Mouse (Mus musculus): ENCODE data around the gene Ddc. TPM values are rescaled to one million over a fixed set of nuclear protein-coding genes. Genes with fewer than 3 reads are reported as not detected.

Ddc gene
- total RNA-seq, 2 experiments from 2014 or later, result 4.5 to 5.2 TPM

DNA sequence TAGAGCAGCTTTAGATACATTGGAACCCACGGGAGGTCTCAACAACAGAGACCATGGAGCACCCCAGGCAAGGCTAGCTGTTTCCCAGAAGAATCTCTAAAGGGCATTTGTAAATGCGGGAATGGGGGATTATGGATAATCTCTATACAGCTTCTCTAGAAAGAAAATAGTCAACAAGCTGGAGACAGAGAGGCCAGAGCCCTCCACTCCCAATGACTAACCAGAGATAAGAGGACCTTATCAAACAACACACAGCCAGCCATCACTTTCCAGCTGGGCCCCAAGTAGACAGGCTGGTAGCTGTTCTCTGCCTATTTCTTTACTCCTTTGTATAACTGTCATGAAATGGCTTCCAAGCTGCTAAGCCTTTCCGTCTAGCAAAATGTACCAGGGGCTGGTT is 82.2 kb downstream of the Ddc start:
- intact Hi-C loops (cut with DNase I), result loop anchor here (2.0 kb wide), 1 partner anchor 543 kb away; no protein-coding TSS in a partner anchor
- no peak for DNase-seq (ENCODE audit: extremely low spot score in 1 of 2, low spot score in 2 of 2)

DNA sequence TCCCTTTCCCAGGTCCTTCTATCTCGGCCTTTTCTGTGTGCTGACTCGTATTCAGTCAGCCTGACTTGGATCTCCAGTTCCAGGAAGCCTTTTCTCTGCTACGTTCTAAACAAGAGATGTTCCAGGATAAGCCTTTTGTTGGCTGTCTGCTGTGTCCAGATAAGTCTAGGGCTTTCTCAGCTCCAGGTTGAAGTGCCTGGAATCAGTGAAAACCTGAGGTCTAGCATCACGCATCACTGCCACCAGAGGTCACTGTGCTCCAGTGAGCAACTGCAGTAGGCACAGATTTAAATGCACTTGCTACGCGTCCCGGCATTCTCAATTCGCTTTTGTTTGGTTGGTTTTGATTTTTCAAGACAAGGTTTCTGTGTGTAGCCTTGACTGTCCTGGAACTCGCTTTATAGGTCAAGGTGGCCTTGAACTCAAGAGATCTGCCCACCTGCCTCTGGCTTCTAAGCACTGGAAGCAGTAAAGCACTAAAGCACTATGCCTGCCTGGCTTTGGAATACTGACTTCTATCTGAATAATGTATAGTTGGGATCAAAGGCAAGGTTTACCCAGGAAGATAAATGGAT is 86.0 kb downstream of the Ddc start:
- intact Hi-C loops (cut with DNase I), result loop anchor here (2.0 to 5.0 kb wide), 2 partner anchors 163 to 725 kb away; no protein-coding TSS in a partner anchor
- peak; percentile 62 to 72 for DNase-seq (ENCODE audit: extremely low spot score in 1 of 2, low spot score in 2 of 2)

DNA sequence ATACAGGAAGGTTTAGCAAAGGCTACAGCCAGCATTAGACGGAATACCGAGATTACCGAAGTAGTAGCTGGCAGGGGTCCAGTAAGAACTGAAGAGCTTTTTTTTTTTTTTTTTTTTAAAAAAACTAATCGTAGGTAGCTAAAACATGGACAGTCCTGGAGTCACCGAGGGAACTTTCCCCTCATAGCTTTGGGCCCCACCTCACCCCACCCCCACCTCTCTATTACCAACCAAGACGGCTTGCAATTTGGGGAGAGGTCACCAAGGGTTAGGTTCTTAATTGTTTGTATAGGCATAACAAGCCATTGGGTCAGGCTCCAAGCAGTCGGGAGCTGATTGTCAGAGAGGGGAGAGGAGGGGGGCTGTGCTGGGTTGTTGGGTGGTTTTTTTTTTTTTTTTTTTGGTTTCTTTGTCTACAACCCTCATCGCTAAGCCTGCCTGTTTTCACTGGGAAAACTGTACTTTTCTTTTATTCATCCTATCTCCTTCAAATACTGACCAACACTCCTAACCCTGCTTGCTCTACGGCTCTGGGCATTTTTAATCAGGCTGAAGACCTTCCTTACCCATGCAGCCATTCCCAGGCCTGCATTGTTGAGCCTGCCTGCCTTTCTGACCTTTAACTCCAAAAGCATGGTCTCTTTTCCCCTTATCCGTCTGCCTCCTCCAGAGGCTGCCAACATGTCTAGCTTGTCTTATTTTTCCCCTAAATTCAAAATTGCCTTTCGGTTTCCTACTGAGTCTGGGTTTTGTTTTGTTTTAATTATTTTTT is 88.4 kb downstream of the Ddc start:
- DNase-seq (ENCODE audit: extremely low spot score in 1 of 2, low spot score in 2 of 2), result no peak
- intact Hi-C loops (cut with DNase I), result loop anchor here (5.0 kb wide), 1 partner anchor 728 kb away; no protein-coding TSS in a partner anchor

DNA sequence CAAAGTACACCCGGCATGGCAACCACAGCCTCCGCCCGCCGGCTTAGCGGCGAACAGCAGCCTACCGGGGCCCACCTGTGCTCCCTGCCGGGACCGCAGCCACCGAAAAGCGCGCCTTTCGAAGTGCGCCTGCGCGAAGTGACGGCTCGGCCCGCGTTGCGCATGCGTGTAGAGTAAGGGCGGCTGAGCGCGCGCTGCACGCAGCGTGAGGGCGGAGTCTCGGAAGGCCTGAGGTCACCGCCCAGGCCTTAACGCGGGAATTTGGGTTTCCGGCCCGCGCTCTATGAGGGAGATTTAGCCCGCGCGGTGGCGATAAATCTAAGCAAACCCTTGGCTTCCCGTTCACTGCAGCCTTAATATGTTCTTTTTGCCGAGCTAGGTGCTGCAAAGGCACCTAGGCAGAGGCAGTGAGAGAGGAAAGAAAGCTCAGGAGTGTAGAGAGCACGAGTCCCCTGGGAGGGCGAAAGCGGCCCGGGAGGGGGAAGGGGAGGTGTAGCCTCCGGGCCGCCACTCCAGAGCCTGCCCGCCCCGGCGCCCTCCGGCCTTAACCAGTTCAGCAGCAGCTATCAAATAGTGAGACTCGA is 89.0 kb downstream of the Ddc start, which contains the start of gene Fignl1:
Gene Fignl1 (minus strand): TSS at position 143 of the 584 bp plus-strand sequence.
- intact Hi-C loops (cut with DNase I), result no loop called here
- peak; percentile 92 to 96 for DNase-seq (ENCODE audit: extremely low spot score in 1 of 2, low spot score in 2 of 2)

DNA sequence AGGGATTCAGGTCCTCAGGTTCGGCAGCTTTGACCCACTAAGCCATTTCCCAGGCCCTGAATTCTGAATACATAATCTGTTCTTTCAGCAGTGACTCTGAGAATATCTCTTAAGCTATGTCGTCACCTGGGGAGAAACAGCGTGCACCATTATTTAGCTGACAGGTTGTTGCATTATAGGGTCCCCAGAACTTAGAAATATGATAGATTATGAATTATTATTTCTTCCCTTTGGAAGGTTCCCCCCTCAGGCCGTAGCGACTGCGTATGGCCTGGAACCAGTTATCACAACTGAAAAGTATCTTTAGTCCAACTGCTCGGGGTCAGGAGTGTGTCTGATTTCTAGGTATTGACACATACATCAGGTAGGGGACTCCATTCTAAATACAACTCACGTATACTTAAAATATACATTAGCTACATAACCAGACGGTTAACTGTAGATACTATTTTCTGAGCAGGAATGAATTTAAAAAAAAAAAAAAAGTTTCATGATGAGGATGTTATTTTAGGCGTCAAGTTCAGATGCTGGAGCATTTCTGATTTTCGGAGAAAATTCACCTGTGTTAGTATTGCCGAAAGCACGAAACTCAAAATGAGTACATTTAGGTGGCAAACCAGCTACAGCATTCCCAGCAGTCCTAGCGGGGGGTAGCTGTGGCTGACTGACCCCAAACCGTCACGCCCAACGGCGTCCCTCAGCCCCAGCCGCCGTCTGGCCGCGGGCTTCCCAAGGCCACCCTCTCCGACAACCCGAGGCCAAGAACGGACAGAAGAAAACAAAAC is 89.7 kb downstream of the Ddc start:
- intact Hi-C loops (cut with DNase I), result no loop called here
- DNase-seq (ENCODE audit: extremely low spot score in 1 of 2, low spot score in 2 of 2), result no peak

DNA sequence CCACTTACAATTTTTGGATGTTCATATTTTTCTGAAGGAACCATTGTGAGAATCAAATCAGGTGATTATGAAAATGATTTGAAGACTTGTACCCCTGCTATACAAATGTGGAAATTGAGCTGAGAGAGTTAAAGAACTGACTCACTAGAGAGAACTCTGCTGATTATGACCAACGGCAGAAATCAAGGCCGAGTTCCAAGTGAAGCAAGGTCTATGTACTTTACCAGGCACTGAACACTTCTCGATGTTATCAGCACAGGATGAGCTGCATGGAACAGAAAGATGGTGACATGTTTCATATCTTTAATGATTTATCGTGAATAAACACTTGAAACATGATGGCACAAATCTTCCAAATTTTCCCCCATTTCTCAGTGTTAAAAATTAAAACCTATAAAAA is 92.0 kb downstream of the Ddc start:
- intact Hi-C loops (cut with DNase I), result no loop called here
- DNase-seq (ENCODE audit: extremely low spot score in 1 of 2, low spot score in 2 of 2), result no peak

DNA sequence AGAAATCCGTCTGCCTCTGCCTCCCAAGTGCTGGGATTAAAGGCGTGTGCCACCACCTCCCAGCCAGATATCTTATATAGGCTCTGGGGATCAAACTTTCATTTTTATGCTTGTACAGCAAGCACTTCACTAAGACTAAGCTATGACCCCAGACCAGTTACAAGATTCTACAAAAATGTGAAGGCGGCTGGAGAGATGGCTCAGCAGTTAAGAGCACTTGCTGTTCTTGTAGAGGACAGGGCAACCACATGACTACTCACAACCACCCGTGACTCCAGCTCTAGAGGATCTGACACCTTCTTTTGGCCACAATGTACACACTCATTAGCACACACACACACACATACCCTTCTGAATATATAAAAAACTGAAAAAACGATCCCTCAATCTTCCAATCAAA is 93.5 kb downstream of the Ddc start:
- intact Hi-C loops (cut with DNase I), result no loop called here

DNA sequence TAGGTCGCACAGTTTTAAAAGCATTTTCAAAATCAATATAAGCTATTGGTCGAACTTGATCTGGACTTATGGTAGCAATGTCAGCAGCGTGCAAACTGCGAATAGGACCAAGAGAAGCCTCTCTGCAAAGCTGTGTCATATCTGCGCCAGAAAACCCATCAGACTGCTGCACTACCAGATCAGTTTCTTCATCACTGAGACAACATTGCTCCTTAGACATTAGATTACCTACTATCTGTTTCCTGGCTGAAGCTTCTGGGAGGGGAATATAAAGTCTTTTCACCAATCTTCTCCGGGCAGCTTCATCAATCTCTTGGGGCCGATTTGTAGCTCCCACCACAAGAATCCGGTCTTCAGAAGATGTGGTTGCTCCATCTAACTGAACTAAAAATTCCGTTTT is 96.9 kb downstream of the Ddc start:
- intact Hi-C loops (cut with DNase I), result no loop called here
- DNase-seq (ENCODE audit: extremely low spot score in 1 of 2, low spot score in 2 of 2), result no peak

More for the DNA sequence above, 93.5 kb downstream of the Ddc start:
- no peak for DNase-seq (ENCODE audit: extremely low spot score in 1 of 2, low spot score in 2 of 2)

DNA sequence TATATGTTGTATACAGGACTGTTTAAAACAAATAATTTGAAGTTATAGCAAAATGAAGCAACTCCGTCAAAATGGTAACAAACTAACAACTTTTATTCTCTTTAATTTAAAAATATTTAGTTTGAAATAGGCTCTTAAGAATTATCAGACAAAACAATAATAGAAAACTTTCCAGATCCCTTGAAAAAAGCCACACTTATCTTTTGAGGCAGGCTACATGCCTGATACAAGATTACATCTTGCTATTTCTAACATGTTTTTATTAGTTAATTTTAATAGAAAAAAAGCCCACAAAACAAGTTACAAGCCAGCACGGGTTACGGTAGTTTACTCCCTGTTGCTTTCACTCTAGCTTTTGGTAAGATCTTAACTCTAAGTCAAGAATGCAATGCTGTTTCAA is 97.6 kb downstream of the Ddc start:
- DNase-seq (ENCODE audit: extremely low spot score in 1 of 2, low spot score in 2 of 2), result no peak
- intact Hi-C loops (cut with DNase I), result no loop called here

DNA sequence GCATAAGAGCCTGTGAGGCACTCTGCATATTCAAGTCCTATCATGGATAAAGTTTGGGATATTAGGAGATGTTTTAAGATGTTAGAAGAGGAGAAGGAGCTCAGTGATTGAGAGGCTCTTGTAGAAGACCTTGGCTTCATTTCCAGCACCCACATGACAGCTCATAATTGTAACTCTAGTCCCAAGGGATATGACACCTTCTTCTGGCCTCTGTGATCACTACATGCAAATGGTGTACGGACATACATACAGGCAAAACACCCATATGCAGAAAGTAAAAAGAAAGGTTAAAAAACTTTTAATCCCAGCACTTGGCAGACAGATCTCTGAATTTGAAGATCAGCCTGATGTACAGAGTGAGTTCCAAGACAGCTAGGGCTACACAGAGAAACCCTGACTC is 99.3 kb downstream of the Ddc start:
- no peak for DNase-seq (ENCODE audit: extremely low spot score in 1 of 2, low spot score in 2 of 2)
- intact Hi-C loops (cut with DNase I), result no loop called here

DNA sequence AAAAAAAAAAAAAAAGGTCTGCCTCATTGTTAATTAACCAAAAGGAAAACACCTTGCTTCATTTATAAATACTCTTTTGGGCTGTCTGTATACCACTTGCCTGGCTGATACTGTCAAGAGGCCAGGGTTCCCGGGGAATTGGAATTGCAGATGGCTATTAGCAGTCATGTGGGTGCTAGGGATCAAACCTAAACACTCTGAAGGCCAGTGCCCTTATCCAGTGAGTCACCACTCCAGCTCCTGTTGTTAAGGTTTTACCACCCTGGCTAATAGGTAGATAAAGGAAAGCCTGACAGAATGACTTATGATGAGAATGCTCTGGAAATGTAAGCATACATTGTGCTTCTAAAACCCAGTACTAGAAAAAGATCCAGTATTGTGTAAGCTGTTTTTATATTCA is 103.3 kb downstream of the Ddc start:
- DNase-seq (ENCODE audit: extremely low spot score in 1 of 2, low spot score in 2 of 2), result no peak
- intact Hi-C loops (cut with DNase I), result no loop called here

DNA sequence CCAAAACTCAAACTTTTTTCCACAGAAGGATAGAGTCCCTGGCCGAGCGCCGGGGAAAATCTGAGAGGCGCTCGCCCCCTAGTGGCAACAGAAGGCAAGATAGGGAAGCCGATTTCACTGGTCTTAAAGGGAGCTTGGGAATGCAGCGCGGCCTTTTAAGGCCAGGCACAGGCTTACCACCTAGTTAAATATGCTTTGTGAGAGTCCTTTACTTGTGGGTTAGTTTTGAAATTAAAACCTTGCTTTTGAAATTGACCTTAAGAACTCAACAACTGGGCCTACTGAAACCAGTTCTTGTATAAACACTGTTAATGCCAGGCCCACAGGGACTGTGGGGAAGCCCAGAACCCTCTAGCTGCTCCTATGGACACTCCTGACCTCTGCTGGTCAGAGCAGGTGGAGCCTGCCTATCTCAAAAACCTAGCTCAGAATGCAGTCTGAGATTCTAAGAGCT is 109.4 kb downstream of the Ddc start:
- peak; percentile 72 to 80 for DNase-seq (ENCODE audit: extremely low spot score in 1 of 2, low spot score in 2 of 2)
- intact Hi-C loops (cut with DNase I), result loop anchor here (2.0 to 5.0 kb wide), 3 partner anchors 231 to 326 kb away; partner anchors contain the start of genes Spata48 and Zpbp

DNA sequence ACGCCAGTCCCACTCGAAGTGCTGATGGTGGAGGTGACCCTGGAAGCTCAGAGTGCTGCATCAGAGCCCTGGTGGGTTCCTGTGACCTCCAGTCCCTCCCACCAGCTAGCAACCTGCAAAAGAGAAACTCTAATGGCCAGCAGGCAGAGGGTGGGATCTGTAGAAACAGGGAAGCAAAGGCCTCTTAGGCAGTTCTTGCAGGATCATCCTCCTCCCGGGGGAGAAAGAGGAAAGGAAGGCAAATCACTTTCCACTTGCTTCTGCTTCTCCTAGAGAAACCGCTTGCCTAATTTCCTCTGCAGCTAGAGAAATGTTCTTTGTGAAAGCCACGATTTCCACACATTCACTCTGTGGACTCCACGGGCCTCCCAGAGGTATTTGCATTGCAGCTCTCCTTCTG is 112.5 kb downstream of the Ddc start:
- no peak for DNase-seq (ENCODE audit: extremely low spot score in 1 of 2, low spot score in 2 of 2)
- intact Hi-C loops (cut with DNase I), result loop anchor here (5.0 kb wide), 2 partner anchors 228 to 323 kb away; partner anchors contain the start of genes Spata48 and Zpbp

DNA sequence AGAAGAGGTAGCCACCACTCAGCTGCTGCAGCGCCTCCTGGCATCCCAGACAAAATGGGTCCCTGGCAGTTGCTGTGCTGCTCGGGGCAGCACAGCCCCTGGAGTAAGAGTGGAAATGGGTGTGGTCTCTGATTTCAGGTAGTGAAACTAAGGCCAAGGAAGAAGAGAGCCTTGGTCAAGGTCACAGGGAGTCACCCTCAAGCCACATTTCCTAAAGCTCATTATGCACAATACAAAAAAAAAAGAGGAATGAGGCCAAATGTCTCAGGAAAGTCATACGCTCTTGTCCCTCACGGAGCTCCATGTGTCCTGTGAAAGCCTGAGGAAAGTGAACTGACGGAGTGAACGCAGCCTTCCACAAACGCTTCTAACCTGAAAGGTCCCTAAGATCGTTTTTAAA is 116.2 kb downstream of the Ddc start:
- intact Hi-C loops (cut with DNase I), result no loop called here
- no peak for DNase-seq (ENCODE audit: extremely low spot score in 1 of 2, low spot score in 2 of 2)

DNA sequence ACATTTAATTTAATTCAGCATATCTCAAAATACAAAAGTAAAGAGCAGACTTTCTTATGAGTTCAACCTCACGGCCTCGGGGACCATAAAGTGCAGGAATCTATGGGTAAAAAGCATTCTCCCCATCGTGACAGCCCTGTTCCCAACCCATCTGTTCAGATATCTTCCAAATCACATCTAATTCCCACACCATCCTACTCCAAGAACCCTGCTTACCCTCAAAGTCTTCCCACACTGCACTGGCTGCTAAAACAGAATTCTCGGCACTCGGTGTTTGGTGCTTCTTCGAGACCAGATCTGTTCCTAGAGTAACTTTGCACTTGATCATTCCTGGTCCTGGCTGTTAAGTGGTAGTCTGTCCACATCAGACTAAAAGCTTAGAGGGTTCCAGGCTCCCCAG is 119.6 kb downstream of the Ddc start:
- DNase-seq (ENCODE audit: extremely low spot score in 1 of 2, low spot score in 2 of 2), result no peak
- intact Hi-C loops (cut with DNase I), result no loop called here

DNA sequence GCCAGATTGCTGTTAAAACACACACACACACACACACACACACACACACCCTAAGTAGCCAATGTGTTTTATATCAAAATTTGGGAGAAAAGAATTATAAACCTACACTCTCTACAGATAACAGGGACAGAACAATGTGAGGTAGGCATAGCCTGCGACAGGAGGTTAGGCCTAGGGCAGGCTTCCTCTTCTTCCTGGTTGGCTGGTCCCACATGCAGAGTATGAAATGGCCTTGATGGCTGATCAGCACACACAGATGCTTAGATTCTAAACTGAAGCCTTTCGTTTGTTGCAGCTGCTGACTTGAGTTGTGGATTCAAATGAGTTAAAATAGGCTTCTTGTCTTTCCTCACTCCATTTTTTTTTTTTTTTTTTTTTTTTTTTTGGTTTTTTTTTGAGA is 120.1 kb downstream of the Ddc start:
- intact Hi-C loops (cut with DNase I), result no loop called here
- no peak for DNase-seq (ENCODE audit: extremely low spot score in 1 of 2, low spot score in 2 of 2)

DNA sequence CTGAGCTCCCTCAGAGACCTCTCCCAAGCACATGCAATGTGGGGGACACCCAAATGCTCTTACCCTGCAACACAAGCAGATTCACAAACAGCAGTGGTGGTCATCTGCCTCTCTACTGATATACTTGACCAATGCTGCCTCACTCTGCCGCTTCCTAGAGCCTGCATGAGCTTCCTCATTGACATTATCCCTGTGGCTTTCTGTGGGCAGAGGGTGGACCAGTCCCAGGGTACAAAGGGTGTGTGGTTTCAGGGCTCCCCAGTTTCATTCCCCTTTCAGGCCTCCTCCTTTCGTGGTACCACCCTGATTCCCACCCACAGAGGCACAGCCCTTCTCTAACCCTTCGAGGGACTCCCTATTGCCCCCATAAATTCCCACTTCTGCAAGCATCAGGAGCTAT is 120.7 kb downstream of the Ddc start:
- intact Hi-C loops (cut with DNase I), result no loop called here
- no peak for DNase-seq (ENCODE audit: extremely low spot score in 1 of 2, low spot score in 2 of 2)

DNA sequence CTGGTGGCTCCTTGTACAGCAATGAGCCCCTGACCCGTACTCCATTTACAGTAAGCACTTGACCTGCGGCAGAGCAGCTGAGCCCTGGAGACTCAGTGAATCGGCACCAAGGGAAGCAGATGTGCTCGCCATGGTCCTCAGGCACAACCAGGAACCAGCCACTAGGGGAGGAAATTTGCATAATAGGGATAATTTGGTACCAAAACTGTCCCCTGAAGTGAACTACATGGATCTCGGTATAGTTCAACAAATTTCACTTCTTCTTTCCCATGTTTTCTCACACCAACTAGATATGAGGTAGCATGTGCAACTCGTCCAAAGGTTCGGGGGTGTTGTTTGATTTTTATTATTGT is 121.1 kb downstream of the Ddc start:
- intact Hi-C loops (cut with DNase I), result no loop called here
- no peak for DNase-seq (ENCODE audit: extremely low spot score in 1 of 2, low spot score in 2 of 2)

DNA sequence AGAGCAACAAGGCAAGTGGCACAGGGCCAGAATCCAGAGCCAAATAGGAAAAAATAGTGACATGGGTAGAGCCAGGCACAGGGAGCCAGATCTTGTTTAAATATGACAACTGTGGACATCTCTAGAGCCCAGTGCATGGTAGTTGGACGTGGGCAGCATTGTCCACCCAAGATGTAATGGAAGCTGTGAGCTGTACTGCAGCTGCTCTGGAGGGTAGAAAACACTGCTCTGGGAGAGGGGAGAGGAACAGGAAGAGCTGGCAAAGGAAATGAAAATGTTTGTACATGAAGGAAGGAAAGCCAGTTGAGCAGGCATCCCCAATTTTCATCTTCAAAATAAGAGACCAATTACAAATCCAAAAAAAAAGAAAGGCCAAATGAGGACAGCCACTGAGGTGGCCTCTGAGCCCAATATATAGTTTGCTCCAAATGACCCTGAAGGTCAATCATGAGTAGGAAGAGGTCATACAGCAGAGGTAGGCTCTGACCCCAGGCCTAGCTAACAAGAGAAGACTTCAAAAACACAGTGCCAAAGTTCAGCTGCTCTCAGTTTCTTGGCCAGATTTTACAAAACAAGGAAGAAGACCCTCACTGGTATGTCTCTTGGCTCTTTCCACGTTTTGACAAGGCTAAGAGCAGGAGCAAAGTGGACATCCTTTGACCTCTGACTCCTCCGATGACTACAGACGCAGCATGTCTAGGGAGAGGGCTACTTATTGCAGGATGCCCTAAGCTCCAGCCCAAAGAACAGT is 121.7 kb downstream of the Ddc start:
- DNase-seq (ENCODE audit: extremely low spot score in 1 of 2, low spot score in 2 of 2), result no peak

More for the DNA sequence above, 121.7 kb downstream of the Ddc start:
- intact Hi-C loops (cut with DNase I), result no loop called here
